Mouse (Mus musculus) liver, embryonic 11.5 days (tissue): ENCODE data around the gene Soat2. TPM values are rescaled to one million over a fixed set of nuclear protein-coding genes. Genes with fewer than 3 reads are reported as not detected.

Experiments
- ATAC-seq: fragments of 200-750 bp; cut with Nextera tagmentation; replicated peaks from 2 replicates; pipeline ENCODE4 v1.8.0; 2017; ENCODE audit warnings: moderate number of reproducible peaks, mild to moderate bottlenecking, moderate TSS enrichment, moderate library complexity; ENCODE audit not compliant: low FRiP score
- DNase-seq: peaks from one replicate; pipeline ENCODE4 v3.0.0-alpha.2; 2017; ENCODE audit warnings: low spot score
- H3K27ac ChIP-seq: fragments of 300-500 bp; sonication (generic); 2 replicates; pipeline ENCODE4 v1.5.1; 2014; ENCODE audit warnings: mild to moderate bottlenecking, low read depth, low read length, control low read depth
- H3K27me3 ChIP-seq: fragments of 300-500 bp; sonication (generic); replicated peaks from 2 replicates; pipeline ENCODE4 v1.6.1; 2014; ENCODE audit warnings: low read length, mixed read lengths; ENCODE audit not compliant: control insufficient read depth, insufficient read depth
- H3K36me3 ChIP-seq: fragments of 300-500 bp; sonication (generic); 2 replicates; pipeline ENCODE4 v1.6.1; 2014; ENCODE audit warnings: mild to moderate bottlenecking, low read length, moderate library complexity, mixed read lengths; ENCODE audit not compliant: control insufficient read depth, insufficient read depth
- H3K4me1 ChIP-seq: fragments of 300-500 bp; sonication (generic); replicated peaks from 2 replicates; pipeline ENCODE4 v1.6.1; 2014; ENCODE audit warnings: low read length, mixed read lengths; ENCODE audit not compliant: control insufficient read depth, insufficient read depth
- H3K4me2 ChIP-seq: fragments of 300-500 bp; sonication (generic); 2 replicates; pipeline ENCODE4 v1.6.1; 2014; ENCODE audit warnings: mild to moderate bottlenecking, control low read depth, moderate library complexity
- H3K4me3 ChIP-seq: fragments of 300-500 bp; sonication (generic); 2 replicates; pipeline ENCODE4 v1.5.1; 2014; ENCODE audit warnings: low read depth, low read length, control low read depth
- H3K9ac ChIP-seq: fragments of 300-500 bp; sonication (generic); 2 replicates; pipeline ENCODE4 v1.6.1; 2014; ENCODE audit warnings: low read depth, low read length, control low read depth
- H3K9me3 ChIP-seq: fragments of 300-500 bp; sonication (generic); 2 replicates; pipeline ENCODE4 v1.6.1; 2016; ENCODE audit warnings: low read length, inconsistent platforms, mixed read lengths; ENCODE audit not compliant: control insufficient read depth
- WGBS: fragments of 180-500 bp; shearing (Covaris S2); extraction: QIAGEN DNeasy Blood & Tissue Kit; methylation state at CpG from one replicate; pipeline ENCODE4 v1.1.7; 2014; 5-methylcytosine and 5-hydroxymethylcytosine counted together
- polyA plus RNA-seq: library from polyadenylated mRNA; unstranded; fragments of >200 nt; fragmentation: Nextera tagmentation; extraction: Ambion mirVana; gene quantifications from 2 replicates; pipeline ENCODE4 v1.2.1, GENCODE M21; 2014

Soat2 gene
- polyA plus RNA-seq, 1 experiment from 2014 or later: 36.2 TPM

GRCm38 (mm10) chr15:102141120-102141519 lies 9.2 kb upstream of the Soat2 start:
- DNase-seq (no peak), ATAC-seq (no peak)
- Histone ChIP-seq H3K4me1 (peaks cover 17% of the 10 kb centered on the region), H3K4me3 (no peak overlapping the region), H3K4me2 (no peak overlapping the region), H3K27me3 (peaks cover 32% of the 10 kb centered on the region), H3K36me3 (no peaks in the 10 kb centered on the region), H3K9me3 (no peaks in the 10 kb centered on the region), H3K27ac (no peak overlapping the region), H3K9ac (no peak overlapping the region)
- WGBS: 88% methylated on average over 5 of the region's 5 CpGs

GRCm38 (mm10) chr15:102142914-102143912 lies 7.1 kb upstream of the Soat2 start:
- ATAC-seq (no peak), DNase-seq (no peak)
- Histone ChIP-seq H3K27ac (no peak overlapping the region), H3K36me3 (no peaks in the 10 kb centered on the region), H3K9me3 (no peaks in the 10 kb centered on the region), H3K4me1 (peaks cover 13% of the 10 kb centered on the region; the same call in 1 of the 2 replicates), H3K4me3 (no peak overlapping the region), H3K9ac (no peak overlapping the region), H3K27me3 (peaks cover 32% of the 10 kb centered on the region), H3K4me2 (no peak overlapping the region)
- 59% methylated on average over 23 of the region's 23 CpGs for WGBS

DNA sequence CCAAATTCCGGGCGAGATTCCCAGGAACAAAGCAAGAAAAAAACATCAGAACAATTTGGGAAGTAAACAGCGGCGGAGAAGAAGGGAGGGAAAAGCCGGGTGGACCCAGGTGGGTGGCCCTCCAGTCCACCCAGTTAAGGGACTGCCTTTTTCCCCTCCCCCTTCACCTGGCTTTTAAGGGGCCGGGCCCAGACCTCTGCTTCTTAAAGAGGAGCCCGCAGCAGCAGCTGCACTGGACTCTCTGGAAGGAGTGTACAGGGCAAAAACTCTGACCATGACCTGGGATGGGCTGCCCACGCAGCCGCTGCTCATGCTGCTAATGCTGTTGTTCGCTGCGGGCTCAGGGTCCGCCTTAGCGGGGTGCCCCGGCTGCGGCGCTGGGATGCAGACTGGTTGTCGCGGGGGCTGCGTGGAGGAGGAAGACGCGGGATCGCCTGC lies 6.0 kb upstream of the Soat2 start, which contains the start of gene Igfbp6:
Gene Igfbp6, plus strand, starts transcription at position 89 of the 438 bp plus-strand sequence.
- Histone ChIP-seq H3K27me3 (peaks cover 32% of the 10 kb centered on the region), H3K4me1 (peaks cover 17% of the 10 kb centered on the region), H3K9me3 (no peaks in the 10 kb centered on the region), H3K4me3 (peak within 1 kb of the TSS; percentile 27), H3K36me3 (no peaks in the 10 kb centered on the region), H3K9ac (no peak within 1 kb of the TSS), H3K4me2 (peak within 1 kb of the TSS; percentile 54), H3K27ac (no peak within 1 kb of the TSS)
- ATAC-seq (no peak), DNase-seq (no peak)
- WGBS: 17% methylated on average over 22 of the region's 22 CpGs

DNA sequence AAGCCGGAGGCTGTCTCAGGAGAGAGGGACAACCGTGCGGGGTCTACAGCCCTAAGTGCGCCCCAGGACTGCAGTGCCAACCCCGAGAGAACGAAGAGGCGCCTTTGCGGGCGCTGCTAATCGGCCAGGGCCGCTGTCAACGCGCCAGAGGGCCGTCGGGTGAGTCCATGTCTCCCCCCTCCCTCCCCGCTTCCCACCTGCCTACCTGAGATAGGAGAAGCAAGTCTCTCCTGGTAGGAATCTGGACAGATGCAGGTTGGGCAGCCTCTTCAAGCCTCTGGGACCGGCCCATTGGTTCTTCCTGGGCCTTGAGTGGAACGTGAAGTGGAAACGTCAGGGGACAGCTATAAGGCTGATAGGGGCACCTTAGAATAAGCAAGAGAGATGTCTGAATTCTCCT lies 5.6 kb upstream of the Soat2 start:
- peaks cover 22% of the 10 kb centered on the region for H3K4me1 ChIP-seq
- H3K9me3 ChIP-seq: no peaks in the 10 kb centered on the region
- no peak for ATAC-seq
- H3K27me3 ChIP-seq: peaks cover 32% of the 10 kb centered on the region
- H3K27ac ChIP-seq: no peak overlapping the region
- H3K4me2 ChIP-seq: peak overlapping the region; percentile 54
- 19% methylated on average over 19 of the region's 19 CpGs for WGBS
- no peaks in the 10 kb centered on the region for H3K36me3 ChIP-seq
- peak overlapping the region; percentile 27 for H3K4me3 ChIP-seq
- DNase-seq: no peak
- no peak overlapping the region for H3K9ac ChIP-seq

GRCm38 (mm10) chr15:102145330-102145729 lies 5.0 kb upstream of the Soat2 start:
- Histone ChIP-seq H3K27ac (no peak overlapping the region), H3K4me1 (peaks cover 28% of the 10 kb centered on the region), H3K4me2 (no peak overlapping the region), H3K27me3 (peaks cover 32% of the 10 kb centered on the region), H3K9ac (no peak overlapping the region), H3K36me3 (no peaks in the 10 kb centered on the region), H3K9me3 (no peaks in the 10 kb centered on the region), H3K4me3 (no peak overlapping the region)
- 80% methylated on average over 10 of the region's 10 CpGs for WGBS
- DNase-seq (no peak), ATAC-seq (no peak)

- Histone ChIP-seq H3K4me1 (peaks cover 32% of the 10 kb centered on the region), H3K9me3 (no peaks in the 10 kb centered on the region), H3K9ac (no peak overlapping the region), H3K4me3 (no peak overlapping the region), H3K4me2 (no peak overlapping the region), H3K27ac (no peak overlapping the region), H3K36me3 (no peaks in the 10 kb centered on the region), H3K27me3 (peaks cover 32% of the 10 kb centered on the region)
- ATAC-seq (no peak), DNase-seq (no peak)
- 58% methylated on average over 5 of the region's 5 CpGs for WGBS
Observed at GRCm38 (mm10) chr15:102146089-102146488, 4.2 kb upstream of the Soat2 start.

GRCm38 (mm10) chr15:102146882-102147281 lies 3.4 kb upstream of the Soat2 start:
- peaks cover 32% of the 10 kb centered on the region for H3K27me3 ChIP-seq
- H3K4me3 ChIP-seq: no peak overlapping the region
- H3K9ac ChIP-seq: no peak overlapping the region
- H3K27ac ChIP-seq: no peak overlapping the region
- no peaks in the 10 kb centered on the region for H3K9me3 ChIP-seq
- no peak overlapping the region for H3K4me2 ChIP-seq
- no peaks in the 10 kb centered on the region for H3K36me3 ChIP-seq
- DNase-seq (no peak), ATAC-seq (peak; percentile 22; the same call in 1 of the 2 replicates)
- WGBS: 9% methylated on average over 1 of the region's 1 CpGs
- peaks cover 32% of the 10 kb centered on the region for H3K4me1 ChIP-seq

DNA sequence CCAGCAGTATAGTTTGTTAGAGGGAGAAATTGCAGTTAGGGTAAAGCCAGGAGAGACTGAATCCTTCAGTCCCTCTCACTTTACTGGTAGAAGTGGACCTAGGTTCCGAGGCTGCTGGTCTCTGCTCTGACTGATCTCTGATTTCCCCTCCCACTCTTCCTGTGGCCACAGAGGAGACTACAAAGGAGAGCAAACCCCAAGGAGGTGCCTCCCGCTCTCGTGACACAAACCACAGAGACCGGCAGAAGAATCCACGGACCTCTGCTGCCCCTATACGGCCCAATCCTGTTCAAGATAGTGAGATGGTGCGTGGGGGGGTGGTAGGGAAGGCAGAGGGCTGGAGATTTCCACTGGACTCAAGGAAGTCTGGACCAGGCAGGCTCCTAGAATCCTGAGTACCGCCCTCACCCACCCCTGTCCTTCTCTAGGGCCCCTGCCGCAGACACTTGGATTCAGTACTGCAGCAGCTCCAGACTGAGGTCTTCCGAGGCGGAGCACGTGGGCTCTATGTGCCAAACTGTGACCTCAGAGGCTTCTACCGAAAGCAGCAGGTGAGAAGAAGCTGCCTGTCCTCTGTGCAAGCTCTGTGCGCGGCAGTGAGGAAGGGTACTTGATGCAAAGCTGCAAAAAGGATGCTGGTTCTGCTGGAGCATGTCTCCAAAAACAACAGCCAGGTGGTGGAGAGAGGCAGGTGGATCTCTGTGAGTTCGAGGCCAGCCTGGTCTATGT lies 2.5 kb upstream of the Soat2 start:
- Histone ChIP-seq H3K27me3 (peaks cover 29% of the 10 kb centered on the region), H3K36me3 (no peaks in the 10 kb centered on the region), H3K4me2 (no peak overlapping the region), H3K4me3 (no peak overlapping the region), H3K9ac (no peak overlapping the region), H3K4me1 (peaks cover 32% of the 10 kb centered on the region), H3K9me3 (no peaks in the 10 kb centered on the region), H3K27ac (no peak overlapping the region)
- ATAC-seq (no peak), DNase-seq (no peak)
- 52% methylated on average over 16 of the region's 16 CpGs for WGBS
